Mouse (Mus musculus) small intestine, adult 2 months (tissue): ENCODE results near the gene Slc1a5.

Source experiments
- CTCF ChIP-seq: fragments of 200-500 bp; IDR thresholded peaks from 2 replicates; pipeline ENCODE4 v1.5.1; 2012; ENCODE audit warnings: low read depth, mild to moderate bottlenecking, control low read depth, inconsistent platforms, low read length, moderate library complexity, mixed read lengths; ENCODE audit not compliant: insufficient replicate concordance, insufficient read length; ENCODE audit errors: extremely low read depth
- POLR2A ChIP-seq: fragments of 200-500 bp; IDR thresholded peaks from 2 replicates; pipeline ENCODE4 v1.6.1; 2012; ENCODE audit warnings: low read depth, mild to moderate bottlenecking, control low read depth, inconsistent platforms, low read length, moderate library complexity

- TF ChIP-seq CTCF = no peak
- peak; percentile 99 for TF ChIP-seq POLR2A
These were observed at the start of gene Slc1a5 for GRCm38 (mm10) chr7:16780825-16781554.
